Mouse (Mus musculus): ENCODE data around the gene Prkcg.

Gene Prkcg

DNA sequence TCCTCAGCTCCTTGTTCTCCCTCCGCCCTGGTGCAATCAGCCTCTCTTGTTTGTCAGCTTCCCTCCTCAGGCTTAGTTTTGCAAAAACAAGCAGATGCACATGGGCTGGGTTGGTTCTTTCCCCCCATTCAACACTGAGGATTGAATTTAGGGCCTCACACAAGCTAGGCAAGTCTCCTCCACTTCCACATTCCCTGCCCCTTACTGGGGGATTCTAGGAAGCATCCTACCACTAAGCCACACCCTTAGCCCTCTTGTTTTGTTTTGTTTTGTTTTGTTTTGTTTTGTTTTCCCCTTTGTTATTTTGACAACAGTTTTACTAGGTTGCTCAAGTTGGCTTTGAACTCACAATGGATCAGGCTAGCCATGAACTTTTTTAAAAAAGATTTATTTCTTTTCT lies 71.7 kb downstream of the Prkcg start:
- in situ Hi-C loops (cut with MboI, MseI) = no loop called here

DNA sequence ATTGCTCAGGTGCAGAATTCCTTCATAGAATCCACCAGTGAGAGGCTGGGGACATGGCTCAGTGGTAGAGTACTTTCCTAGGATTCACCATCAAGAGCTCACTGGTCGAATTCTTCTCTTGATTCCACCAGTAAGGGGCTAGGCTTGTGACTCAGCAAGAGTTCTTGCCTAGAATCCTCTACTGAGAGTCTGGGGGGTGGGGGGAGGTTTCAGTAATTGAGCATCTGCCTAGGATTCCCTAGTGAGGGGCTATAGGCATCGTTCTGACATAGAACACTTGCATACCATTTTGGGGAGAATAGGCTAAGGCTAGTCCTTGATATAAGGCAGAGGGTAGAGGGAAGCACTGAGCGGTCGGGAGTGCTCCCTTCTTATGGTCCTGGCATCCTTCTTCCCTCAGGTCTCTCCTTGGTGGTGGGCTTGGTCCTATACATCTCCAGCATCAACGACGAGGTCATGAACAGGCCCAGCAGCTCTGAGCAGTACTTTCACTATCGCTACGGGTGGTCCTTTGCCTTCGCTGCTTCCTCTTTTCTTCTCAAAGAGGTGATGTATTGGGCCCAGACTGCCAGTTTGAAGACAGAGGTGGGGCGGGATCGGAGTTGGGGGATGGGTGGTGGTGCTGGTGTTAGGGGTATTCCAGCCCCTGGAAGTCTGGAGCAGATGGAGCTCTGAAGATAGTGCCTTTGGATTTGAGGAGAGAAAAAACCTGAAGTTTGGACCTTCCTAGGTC lies 76.7 kb downstream of the Prkcg start:
- in situ Hi-C loops (cut with MboI, MseI) = no loop called here

DNA sequence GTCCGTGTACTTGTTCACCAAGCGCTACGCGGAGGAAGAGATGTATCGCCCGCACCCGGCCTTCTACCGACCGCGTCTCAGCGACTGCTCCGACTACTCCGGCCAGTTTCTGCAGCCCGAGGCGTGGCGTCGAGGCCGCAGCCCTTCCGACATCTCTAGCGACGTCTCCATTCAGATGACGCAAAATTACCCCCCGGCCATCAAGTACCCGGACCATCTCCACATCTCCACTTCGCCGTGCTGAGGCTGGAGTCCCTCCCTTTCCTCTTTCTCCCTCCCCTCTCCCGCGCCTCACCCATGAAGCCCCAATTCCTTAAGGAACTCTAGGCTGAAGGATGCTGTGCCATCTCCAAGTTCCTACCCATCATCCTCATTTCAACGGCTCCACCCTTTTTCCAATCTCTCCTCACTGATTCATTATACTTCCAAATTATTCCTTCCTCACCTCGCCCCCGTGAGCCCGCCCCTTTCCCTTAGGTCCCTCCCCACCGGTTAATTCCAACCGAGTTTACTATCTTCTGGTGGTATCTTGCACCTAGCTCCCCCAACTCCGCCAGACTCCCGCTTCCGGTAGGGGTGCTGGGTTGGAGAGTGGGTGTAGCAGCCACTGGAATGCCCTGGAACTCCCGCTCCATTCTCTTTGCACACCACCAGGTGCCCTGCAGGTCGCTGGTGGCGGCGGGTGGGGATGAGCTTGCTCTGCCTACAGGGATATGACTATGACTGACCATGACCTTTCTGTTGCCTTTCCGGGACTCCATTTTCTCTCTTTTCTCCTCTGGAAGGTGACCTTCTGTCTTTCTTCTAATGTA lies 77.9 kb downstream of the Prkcg start:
- in situ Hi-C loops (cut with MboI, MseI) = no loop called here

DNA sequence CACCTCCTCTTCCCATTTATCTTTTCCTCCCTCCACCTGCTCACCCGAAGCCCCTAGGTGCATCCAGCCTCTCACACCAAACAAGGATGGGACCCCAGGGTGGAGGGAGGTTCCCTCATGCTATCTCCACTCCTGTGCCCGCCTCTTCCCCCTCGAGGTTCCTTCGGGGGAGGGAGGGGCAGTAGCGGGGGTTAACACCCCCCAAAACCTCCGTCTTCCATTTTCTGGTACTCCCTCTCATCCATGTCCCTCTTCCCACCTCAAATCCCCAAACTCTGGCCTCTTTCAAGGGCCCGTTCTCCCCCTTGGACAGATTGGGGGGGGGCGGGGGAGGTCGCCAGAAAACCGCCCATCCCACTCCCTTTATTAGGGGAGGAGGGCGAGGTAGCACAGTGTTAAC lies 78.6 kb downstream of the Prkcg start:
- in situ Hi-C loops (cut with MboI, MseI) = no loop called here

DNA sequence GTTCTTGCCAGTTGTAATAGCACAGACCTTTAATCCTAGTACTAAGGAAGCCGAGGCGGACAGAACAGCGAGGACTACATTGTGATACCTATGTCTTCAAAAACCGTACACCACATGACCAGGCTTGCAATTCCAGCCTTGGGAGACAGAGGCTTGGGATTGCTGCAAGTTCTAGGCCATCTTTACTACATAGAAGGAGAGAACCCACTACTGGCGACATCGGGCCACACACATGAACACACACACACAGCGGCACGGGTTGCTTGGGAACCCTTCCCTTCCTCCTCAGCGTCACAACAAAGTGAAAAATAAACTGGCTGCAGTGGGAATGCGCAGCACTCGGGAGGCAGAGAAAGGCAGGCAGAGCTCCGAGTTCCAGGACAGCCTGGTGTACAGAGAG lies 79.3 kb downstream of the Prkcg start:
- in situ Hi-C loops (cut with MboI, MseI) = no loop called here

DNA sequence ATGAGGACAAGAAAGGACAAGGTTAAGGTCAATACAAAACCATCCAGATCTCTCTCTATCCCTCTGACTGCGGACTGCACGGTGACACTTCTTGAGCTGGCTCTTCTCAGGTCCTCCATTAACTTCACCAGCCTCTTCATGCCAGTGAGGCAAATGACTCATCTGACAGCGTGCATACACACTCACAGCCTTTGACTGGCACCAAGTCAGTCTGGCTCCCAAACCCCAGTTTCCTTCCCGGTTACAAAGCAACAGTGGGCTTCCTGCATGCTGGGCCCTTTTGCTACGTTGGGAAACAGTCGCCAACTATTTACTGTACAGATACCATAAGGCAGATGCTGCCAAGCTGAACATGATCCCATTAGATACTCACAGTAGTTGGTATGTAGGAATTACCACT lies 80.2 kb downstream of the Prkcg start:
- in situ Hi-C loops (cut with MboI, MseI) = no loop called here

DNA sequence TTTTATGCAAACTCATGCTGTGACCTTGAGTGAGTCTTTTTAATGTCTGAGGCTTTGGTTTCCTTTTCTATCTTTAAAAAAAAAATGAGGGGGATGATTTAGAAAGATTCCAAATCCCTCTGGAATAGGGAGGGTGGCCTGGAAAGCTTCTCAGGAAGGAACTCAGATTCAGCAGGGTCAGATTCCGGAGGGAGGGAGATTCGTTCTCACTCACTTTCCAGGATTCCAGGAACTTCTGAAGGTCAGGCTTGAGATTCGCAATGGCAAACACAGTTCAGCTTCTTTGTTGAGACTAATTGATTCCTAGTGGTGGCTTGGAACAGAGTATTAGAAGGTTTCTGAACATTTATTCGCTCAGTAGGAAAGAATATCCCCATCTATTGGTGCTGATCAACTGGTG lies 81.4 kb downstream of the Prkcg start:
- in situ Hi-C loops (cut with MboI, MseI) = no loop called here

DNA sequence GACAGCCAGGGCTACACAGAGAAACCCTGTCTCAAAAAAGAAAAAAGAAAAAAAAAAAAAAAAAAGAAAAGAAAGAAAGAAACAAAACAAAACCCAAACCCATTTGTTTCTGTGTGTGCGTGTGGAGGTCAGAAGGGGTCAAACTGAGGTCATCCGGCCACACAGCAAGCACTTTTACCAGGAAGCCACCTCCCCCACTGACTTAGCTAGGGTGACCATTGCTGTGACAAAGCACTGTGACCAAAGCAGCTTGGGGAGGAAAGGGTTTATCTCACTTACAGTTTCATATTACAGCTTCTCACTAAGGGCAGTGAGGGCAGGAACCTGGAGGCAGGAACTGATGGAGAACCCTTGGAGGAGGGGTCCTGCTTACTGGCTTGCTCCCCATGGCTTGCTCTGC lies 83.4 kb downstream of the Prkcg start:
- in situ Hi-C loops (cut with MboI, MseI) = no loop called here

DNA sequence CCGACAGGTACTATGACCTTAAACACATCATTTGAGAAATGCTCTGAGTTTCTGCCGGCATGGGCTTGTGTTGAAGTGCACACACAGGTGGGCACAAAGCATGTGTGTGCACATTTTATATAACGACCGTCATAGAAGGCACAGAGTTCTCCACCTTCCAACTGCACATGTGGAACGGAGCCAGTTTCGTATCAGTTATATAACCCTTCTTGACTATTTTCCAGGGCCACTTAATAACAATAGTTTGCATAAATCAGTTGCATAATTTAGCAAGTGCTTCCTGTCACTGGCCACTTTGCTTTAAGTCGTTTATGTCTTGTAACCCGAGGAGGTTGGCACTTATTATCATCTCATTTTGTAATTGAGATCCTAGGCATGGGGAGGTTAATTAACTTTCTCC lies 84.8 kb downstream of the Prkcg start:
- in situ Hi-C loops (cut with MboI, MseI) = no loop called here

DNA sequence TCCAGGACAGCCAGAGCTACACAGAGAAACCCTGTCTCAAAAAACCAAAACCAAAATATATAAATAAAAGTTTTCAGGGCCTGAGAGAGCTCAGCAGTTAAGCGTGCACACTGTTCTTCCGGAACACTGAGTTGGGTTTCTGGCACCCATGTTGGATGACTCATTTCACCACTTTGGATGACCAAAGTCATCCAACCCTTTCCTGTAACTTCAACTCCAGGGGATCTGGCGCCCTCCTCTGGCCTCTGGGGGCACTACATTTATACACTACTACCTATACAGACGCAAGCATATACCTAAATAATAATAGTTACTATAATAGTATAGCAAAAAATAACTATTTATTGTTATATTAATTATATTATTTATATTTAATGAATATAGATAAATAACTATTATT lies 87.9 kb downstream of the Prkcg start:
- in situ Hi-C loops (cut with MboI, MseI) = no loop called here
